Mouse (Mus musculus) testis, adult 2 months (tissue): ENCODE results near the gene Mutyh. TPM values are rescaled to one million over a fixed set of nuclear protein-coding genes. Genes with fewer than 3 reads are reported as not detected.

Experiments used
- H3K27ac ChIP-seq: fragments of 200-500 bp; 2 replicates; pipeline ENCODE4 v1.5.1; 2012; ENCODE audit warnings: low read depth, low read length; ENCODE audit not compliant: control insufficient read depth, insufficient read depth
- H3K27me3 ChIP-seq: fragments of 200-500 bp; 2 replicates; pipeline ENCODE4 v1.6.1; 2012; ENCODE audit warnings: mild to moderate bottlenecking, low read length, moderate library complexity; ENCODE audit not compliant: control insufficient read depth, insufficient read depth
- H3K36me3 ChIP-seq: fragments of 200-500 bp; 2 replicates; pipeline ENCODE4 v1.6.1; 2012; ENCODE audit warnings: mild to moderate bottlenecking, low read length; ENCODE audit not compliant: control insufficient read depth, insufficient read depth
- H3K4me1 ChIP-seq: fragments of 200-500 bp; 2 replicates; pipeline ENCODE4 v1.6.1; 2012; ENCODE audit warnings: low read length; ENCODE audit not compliant: control insufficient read depth, insufficient read depth
- H3K4me3 ChIP-seq: fragments of 200-500 bp; 2 replicates; pipeline ENCODE4 v1.5.1; 2012; ENCODE audit warnings: low read depth, mild to moderate bottlenecking, low read length, moderate library complexity, mixed read lengths; ENCODE audit not compliant: control insufficient read depth
- CTCF ChIP-seq: fragments of 200-500 bp; IDR thresholded peaks from 2 replicates; pipeline ENCODE4 v1.5.1; 2012; ENCODE audit warnings: low read depth, mild to moderate bottlenecking, inconsistent platforms, low read length, moderate library complexity; ENCODE audit not compliant: control insufficient read depth, insufficient read depth, insufficient replicate concordance
- POLR2A ChIP-seq: fragments of 200-500 bp; IDR thresholded peaks from 2 replicates; pipeline ENCODE4 v1.6.1; 2012; ENCODE audit warnings: low read depth, mild to moderate bottlenecking, inconsistent platforms, low read length, moderate library complexity; ENCODE audit not compliant: control insufficient read depth
- polyA plus RNA-seq: library from polyadenylated mRNA; depleted of rRNA; stranded (reverse); fragments of >200 nt; gene quantifications from 2 replicates; pipeline ENCODE4 v1.2.3, GENCODE M21; 2012; rRNA removed

Mutyh gene
- 5.7 and 6.2 TPM in 2 replicates for polyA plus RNA-seq

DNA sequence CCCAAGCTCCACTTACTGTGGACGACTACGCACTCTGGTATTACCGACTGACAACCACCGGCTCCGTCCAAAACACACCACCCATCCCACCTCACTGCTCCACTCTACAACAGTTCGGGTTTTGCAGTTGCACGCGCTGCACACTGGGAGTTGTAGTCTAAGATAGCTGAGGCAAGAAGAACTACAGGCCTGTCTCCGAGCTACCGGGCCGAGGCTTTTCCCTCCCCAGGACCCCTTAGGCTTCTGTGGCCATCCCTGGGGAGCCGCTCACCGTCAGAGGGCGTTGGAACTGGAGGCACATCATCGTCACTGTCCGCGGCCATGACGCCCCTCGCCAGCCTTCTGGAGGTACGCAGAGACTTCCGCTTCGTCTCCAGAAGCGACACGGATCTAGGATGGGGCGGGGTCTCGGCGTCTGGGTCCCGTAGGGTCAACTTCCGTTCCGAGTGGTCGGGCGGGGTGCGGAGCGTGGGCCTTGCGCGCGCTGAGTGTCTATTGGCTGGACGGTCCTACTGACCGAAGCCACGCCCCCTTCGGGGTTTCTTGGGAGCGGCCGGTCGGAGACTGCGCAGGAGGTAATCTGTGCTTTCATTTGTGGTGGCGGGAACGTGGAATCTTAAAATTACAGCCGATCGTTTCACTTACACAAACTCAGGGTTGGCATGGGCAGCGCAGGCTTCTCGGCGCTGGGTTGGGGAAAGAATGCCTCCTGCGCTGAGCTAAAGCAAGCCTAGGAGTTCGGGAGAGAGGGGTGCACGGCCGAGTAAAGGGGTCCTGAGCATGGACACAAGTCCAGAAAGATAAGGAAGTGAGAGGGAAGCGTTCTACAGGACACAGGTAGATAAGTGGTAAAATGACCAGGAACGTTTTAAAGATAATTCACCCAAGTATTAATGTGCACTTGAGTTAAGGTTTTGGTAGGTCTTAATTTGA is at the start of gene Mutyh, which contains the start of gene Toe1:
TSS of gene Mutyh (plus strand) at position 527 of the 933 bp plus-strand sequence.
TSS of gene Toe1 (minus strand) at position 444 of the 933 bp plus-strand sequence.
- Histone ChIP-seq H3K4me3 (peak within 1 kb of the TSS; percentile 98), H3K27me3 (no peaks in the 10 kb centered on the region), H3K36me3 (no peaks in the 10 kb centered on the region), H3K4me1 (peaks cover 2% of the 10 kb centered on the region; the same call in 1 of the 2 replicates), H3K27ac (peak within 1 kb of the TSS; percentile 98)
- TF ChIP-seq POLR2A = peak; percentile 95
- TF ChIP-seq CTCF = no peak

DNA sequence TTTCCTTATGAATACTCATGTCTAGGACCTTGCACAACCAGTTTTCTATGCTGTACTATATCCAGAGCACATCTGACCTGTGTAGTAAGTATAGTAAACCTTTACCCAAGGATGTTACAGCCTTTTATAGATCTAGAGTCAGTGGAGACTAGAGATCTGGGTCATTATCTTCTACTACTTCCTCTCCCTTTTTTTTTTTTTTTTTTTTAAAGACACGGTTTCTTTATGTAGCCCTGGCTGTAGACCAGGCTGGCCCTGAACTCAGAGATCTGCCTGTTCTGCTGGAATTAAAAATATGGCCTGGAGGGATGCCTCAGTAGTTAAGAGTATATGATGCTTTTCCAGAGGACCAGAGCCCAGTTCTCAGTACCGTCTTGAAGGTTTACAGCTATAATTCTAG is 45.6 kb upstream of the Mutyh start:
- no peak overlapping the region for H3K4me3 ChIP-seq
- TF ChIP-seq CTCF = no peak
- TF ChIP-seq POLR2A = no peak
- no peaks in the 10 kb centered on the region for H3K36me3 ChIP-seq
- H3K27me3 ChIP-seq = no peaks in the 10 kb centered on the region
- H3K27ac ChIP-seq = no peak overlapping the region
- no peaks in the 10 kb centered on the region for H3K4me1 ChIP-seq

DNA sequence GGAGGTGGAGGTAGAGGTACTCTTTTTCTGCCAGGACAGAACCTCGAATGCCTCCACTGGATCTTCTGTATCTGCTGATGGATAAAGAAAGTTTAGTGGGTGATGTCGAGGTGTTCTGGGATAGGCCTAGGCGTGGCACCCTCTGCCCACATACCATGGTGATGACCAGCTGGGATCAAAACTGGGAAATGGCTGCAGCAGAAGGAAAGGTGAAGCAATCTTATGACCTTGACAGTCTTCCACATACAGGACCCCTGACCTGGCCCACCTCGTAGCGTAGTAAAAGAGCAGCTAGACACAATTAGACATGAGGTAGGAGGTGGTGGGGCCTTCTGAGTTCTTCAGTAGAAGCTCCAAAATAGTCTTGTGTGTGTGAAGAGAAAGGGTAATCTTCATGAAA is 43.5 kb upstream of the Mutyh start:
- H3K27ac ChIP-seq = no peak overlapping the region
- TF ChIP-seq POLR2A = no peak
- TF ChIP-seq CTCF = no peak
- H3K36me3 ChIP-seq = no peaks in the 10 kb centered on the region
- H3K4me3 ChIP-seq = no peak overlapping the region
- H3K27me3 ChIP-seq = no peaks in the 10 kb centered on the region
- H3K4me1 ChIP-seq = no peaks in the 10 kb centered on the region

DNA sequence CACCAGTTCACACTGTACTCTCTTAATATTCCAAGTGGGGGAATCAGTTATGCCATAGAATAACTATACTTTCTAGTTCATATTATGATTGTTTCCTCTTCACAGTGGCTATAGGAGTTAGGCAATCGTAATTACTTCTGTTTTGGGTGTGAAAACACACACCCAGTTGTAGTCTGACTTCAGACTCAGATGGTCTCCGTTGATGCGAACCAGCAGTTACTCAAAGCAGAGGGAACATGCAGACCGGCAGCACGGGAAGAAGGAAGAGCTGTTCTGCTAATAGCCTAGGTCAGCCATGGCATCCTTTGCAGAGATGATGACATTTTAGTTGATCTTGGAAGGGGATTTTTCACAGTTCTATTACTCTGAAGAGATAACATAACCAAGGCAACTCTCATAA is 39.0 kb upstream of the Mutyh start:
- TF ChIP-seq CTCF = no peak
- TF ChIP-seq POLR2A = no peak
- Histone ChIP-seq H3K4me1 (no peaks in the 10 kb centered on the region), H3K4me3 (no peak overlapping the region), H3K27ac (no peak overlapping the region), H3K27me3 (no peaks in the 10 kb centered on the region), H3K36me3 (no peaks in the 10 kb centered on the region)

DNA sequence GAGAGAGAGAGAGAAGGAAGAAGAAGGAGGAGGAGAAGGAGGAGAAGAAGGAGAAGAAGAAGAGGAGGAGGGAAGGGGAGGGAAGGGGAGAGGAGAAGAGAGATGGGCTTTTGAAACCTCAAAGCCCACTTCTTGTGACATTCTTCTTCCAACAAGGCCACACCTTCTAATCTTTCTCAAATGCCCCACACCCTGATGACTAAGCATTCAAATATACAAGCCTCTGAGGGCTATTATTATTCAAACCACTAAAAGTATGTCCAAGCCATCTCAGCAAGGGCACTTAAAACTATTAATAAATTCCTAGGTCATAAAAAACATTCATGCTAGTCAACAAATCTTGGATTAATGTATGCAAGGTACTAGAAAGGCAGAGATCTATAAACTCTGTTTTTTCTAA is 38.5 kb upstream of the Mutyh start:
- TF ChIP-seq POLR2A = no peak
- H3K4me1 ChIP-seq = no peaks in the 10 kb centered on the region
- no peak overlapping the region for H3K27ac ChIP-seq
- no peaks in the 10 kb centered on the region for H3K27me3 ChIP-seq
- no peak overlapping the region for H3K4me3 ChIP-seq
- no peaks in the 10 kb centered on the region for H3K36me3 ChIP-seq

DNA sequence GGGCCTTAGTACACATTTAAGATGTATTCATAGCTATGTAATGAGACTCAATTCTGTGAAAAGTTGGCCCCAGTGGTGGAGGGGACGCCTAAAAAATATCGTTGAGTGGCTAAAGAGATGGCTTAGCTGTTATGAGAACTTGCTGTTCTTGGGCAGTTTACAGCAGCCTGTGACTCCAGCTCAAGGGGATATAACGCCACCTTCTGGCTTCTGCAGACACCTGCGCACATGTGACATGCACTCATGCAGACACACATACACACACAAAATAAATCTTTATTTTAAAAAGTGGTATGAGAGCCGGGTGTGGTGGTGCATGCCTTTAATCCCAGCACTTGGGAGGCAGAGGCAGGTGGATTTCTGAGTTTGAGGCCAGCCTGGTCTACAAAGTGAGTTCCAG is 31.1 kb upstream of the Mutyh start:
- Histone ChIP-seq H3K27me3 (no peaks in the 10 kb centered on the region), H3K4me1 (no peaks in the 10 kb centered on the region), H3K36me3 (no peaks in the 10 kb centered on the region), H3K27ac (no peak overlapping the region), H3K4me3 (no peak overlapping the region)
- TF ChIP-seq POLR2A = no peak
- no peak for TF ChIP-seq CTCF

DNA sequence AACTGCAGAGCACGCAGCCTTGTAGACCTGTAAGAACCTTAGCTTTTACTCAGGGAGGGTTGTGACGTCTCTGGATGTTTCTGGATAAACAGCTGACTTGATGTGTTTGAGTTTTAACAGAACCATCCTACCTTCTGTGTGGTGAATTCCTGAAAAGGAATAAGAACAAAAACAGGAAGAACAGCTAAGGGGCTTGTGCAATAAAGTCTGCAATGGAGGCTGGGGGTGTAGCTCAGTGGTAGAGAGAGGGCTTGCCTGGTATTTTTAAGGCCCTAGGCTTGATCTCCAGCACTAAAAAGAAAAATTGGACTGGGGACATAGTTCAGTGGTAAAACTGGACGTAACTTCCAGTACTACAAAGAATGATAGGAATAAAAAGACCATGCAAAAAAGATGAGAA is 30.4 kb upstream of the Mutyh start:
- Histone ChIP-seq H3K4me1 (no peaks in the 10 kb centered on the region), H3K27ac (no peak overlapping the region), H3K27me3 (no peaks in the 10 kb centered on the region), H3K4me3 (no peak overlapping the region), H3K36me3 (no peaks in the 10 kb centered on the region)
- no peak for TF ChIP-seq POLR2A
- TF ChIP-seq CTCF = no peak

DNA sequence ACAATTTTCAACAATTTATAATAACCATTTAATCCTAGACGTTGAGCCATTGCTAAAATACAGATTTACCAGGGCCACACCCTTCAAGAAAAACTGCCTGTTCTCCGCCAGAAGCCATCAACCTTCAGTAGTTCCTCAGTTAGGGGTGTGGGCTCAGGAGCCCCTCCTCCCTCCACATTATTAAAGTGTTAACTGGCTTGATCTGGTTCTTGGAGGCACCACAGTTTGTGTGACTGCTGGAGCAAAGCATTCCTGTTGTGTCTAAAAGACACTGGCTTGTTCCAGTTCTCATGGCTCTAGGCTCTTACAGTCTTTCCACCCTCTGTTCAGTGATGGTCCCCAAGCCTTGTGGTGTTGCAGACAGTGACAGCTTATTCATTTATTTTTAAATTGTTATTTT is 27.0 kb upstream of the Mutyh start:
- Histone ChIP-seq H3K4me1 (no peaks in the 10 kb centered on the region), H3K27ac (no peak overlapping the region), H3K27me3 (no peaks in the 10 kb centered on the region), H3K4me3 (no peak overlapping the region), H3K36me3 (no peaks in the 10 kb centered on the region)
- TF ChIP-seq POLR2A = no peak
- TF ChIP-seq CTCF = no peak
